Mouse (Mus musculus) brain, embryonic 14.5 days (tissue): ENCODE data around the gene Klhl15. TPM values are rescaled to one million over a fixed set of nuclear protein-coding genes. Genes with fewer than 3 reads are reported as not detected.

Experiments used
- DNase-seq: peaks from one replicate; pipeline ENCODE4 v3.0.0-alpha.2; 2011; ENCODE audit warnings: low read depth
- CTCF ChIP-seq: fragments of 200-500 bp; IDR thresholded peaks from 2 replicates; pipeline ENCODE4 v1.5.1; 2012; ENCODE audit warnings: inconsistent platforms, mild to moderate bottlenecking, moderate library complexity, borderline replicate concordance; ENCODE audit not compliant: insufficient read depth, insufficient read length; ENCODE audit errors: extremely low read depth
- POLR2A ChIP-seq: fragments of 200-500 bp; IDR thresholded peaks from 2 replicates; pipeline ENCODE4 v1.6.1; 2012; ENCODE audit warnings: mild to moderate bottlenecking, inconsistent platforms, borderline replicate concordance; ENCODE audit not compliant: poor library complexity, insufficient read depth, insufficient read length, severe bottlenecking; ENCODE audit errors: extremely low read depth
- polyA plus RNA-seq: library from polyadenylated mRNA; depleted of rRNA; stranded (reverse); fragments of >200 nt; gene quantifications from 2 replicates; pipeline ENCODE4 v1.2.3, GENCODE M21; 2012; rRNA removed

Gene Klhl15
- polyA plus RNA-seq, 1 experiment = 6.3 TPM

DNA sequence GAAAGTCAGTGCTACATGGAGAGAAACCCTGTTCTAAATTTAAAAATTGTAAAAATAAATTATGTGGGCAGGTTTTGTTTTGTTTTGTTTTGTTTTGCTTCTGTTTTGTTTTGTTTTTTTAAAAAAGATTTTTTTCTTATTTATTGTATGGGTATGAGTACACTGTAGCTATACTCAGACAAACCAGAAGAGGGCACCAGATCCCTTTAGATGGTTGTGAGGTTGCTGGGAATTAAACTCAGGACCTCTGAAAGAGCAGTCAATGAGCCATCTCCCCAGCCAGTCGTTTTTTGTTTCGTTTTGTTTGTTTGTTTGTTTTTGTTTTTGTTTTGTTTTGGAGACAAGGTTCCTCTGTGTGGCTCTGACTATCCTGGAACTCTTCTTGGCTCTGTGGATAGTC is 54.5 kb downstream of the Klhl15 start:
- TF ChIP-seq POLR2A (no peak), CTCF (peak; percentile 22; the same call in 1 of the 2 replicates)

DNA sequence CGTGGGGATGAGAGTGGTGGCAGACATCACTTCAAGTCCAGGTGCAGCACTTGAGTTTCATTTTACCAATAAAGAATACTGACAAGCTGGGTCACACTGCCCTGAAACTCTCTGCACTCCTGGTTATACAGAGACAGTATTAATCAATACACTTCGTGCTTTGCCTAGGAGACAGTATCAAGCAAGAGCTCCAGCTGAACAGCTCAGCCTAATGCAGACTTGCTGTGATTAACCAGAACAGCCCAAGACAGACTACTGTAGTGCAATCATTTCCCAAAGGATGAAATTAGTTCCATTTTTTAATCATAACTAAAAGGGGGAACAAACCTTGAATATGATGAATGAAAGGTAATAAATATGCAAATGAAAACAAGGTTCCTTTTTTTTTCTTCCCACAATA is 68.5 kb downstream of the Klhl15 start:
- no peak for TF ChIP-seq POLR2A
- no peak for TF ChIP-seq CTCF
- DNase-seq = peak; percentile 3

More for the DNA sequence above, 54.5 kb downstream of the Klhl15 start:
- DNase-seq = peak; percentile 66

DNA sequence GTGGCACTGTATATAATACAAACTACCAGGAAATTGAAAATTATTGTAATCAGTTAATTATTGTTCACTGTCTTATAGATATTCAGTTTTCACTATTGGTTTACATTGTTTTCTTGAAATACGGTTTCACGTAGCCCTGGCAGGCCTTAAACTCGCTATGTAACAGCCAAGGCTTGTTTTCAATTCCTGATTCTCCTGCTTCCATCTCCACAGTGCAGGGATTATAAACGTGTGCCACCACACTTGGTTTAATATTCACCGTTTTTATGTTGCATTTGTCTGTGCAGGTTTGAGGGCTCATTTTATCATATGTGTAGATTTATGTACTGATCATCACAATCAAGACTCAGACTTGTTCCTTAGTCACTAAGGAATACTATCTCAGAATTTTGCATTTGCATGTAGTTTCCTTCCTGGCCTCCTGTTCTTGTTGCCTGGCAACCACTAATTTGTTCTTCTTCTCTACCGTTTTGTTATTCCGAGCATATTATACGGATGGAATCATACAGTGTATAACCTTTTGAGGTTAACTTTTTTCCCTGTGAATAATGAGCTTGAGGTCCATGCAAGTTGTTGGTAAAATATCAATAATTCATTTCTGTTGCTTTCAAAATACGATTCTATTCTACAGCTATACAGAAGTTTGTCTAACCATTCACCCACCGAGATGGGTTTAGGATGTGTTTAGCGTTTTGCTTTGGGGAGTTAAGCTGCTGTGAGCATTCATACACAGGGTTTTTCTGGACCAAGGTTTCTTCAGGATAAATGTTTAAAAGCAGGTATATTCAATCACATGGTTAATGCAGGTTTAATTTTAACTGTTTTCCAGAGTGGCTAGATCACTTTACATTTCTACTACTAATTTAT is 86.9 kb downstream of the Klhl15 start:
- TF ChIP-seq CTCF = no peak
- no peak for TF ChIP-seq POLR2A
- DNase-seq = peak; percentile 59

Other genes starting within 250 kb of the Klhl15 start
- gene Zfx, start 110.9 kb upstream of the Klhl15 start, polyA plus RNA-seq = 13.1 and 16.4 TPM in 2 replicates
- 118 and 141 TPM in 2 replicates for gene Eif2s3x, start 21.7 kb upstream of the Klhl15 start, polyA plus RNA-seq
- 0.15 and 0.35 TPM in 2 replicates for gene Fam90a1b, start 132.2 kb downstream of the Klhl15 start, polyA plus RNA-seq
- 32.0 and 34.2 TPM in 2 replicates for gene Apoo, start 132.5 kb downstream of the Klhl15 start, polyA plus RNA-seq